Mouse (Mus musculus): ENCODE results near the gene Ifitm1. TPM values are rescaled to one million over a fixed set of nuclear protein-coding genes. Genes with fewer than 3 reads are reported as not detected.

Gene Ifitm1
- polyA plus RNA-seq, 1 experiment from 2014 or later, result 24.0 TPM

DNA sequence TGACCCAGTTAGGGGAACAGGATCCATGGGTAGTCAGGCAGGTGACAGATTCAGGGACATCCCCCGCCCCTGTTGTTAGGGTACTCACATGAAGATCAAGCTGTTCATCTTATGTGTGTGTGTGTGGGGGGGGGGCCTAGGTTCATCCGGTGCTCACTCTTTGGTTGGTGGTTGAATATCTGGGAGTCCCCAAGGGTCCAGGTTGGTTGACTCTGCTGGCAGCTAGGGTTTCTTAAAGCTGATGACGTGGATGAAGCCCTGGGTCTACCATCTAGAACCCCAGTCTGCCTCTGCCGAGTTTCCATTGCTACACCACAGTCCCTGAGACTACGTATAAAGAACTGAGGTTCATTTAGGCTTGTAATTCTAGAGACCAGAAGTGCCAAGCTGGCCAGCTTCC lies 52.0 kb downstream of the Ifitm1 start:
- Histone ChIP-seq H3K9ac (no peak overlapping the region), H3K4me1 (replicated peaks) (peaks cover 10% of the 10 kb centered on the region), H3K27ac (no peak overlapping the region), H3K36me3 (no peaks in the 10 kb centered on the region), H3K27me3 (no peaks in the 10 kb centered on the region), H3K4me2 (no peak overlapping the region), H3K9me3 (replicated peaks) (no peaks in the 10 kb centered on the region), H3K4me3 (replicated peaks) (no peak overlapping the region)
- no peak for DNase-seq
- 83% methylated on average over 5 of the region's 5 CpGs for WGBS (ENCODE audit: insufficient replicate concordance)
- ATAC-seq (ENCODE audit: low read depth), result no peak

Other genes with a start within 250 kb of the Ifitm1 start
- 0.10 TPM in 1 of 2 replicates, not detected in the other for gene Cyp2e1, start 203.5 kb upstream of the Ifitm1 start, polyA plus RNA-seq (2015; fragmentation: Nextera tagmentation; extraction: Ambion mirVana)
- 0.17 and 0.20 TPM in 2 replicates for gene Syce1, start 179.4 kb upstream of the Ifitm1 start, polyA plus RNA-seq (2015; fragmentation: Nextera tagmentation; extraction: Ambion mirVana)
- 0.24 and 0.38 TPM in 2 replicates for gene Zfp941, start 145.0 kb upstream of the Ifitm1 start, polyA plus RNA-seq (2015; fragmentation: Nextera tagmentation; extraction: Ambion mirVana)
- 9.7 and 10.9 TPM in 2 replicates for gene Urah, start 132.2 kb upstream of the Ifitm1 start, polyA plus RNA-seq (2015; fragmentation: Nextera tagmentation; extraction: Ambion mirVana)
- not detected in 2 replicates for gene Scgb1c1, start 121.7 kb upstream of the Ifitm1 start, polyA plus RNA-seq (2015; fragmentation: Nextera tagmentation; extraction: Ambion mirVana)
- not detected in 2 replicates for gene Odf3, start 119.4 kb upstream of the Ifitm1 start, polyA plus RNA-seq (2015; fragmentation: Nextera tagmentation; extraction: Ambion mirVana)
- not detected in 2 replicates for gene Gm45785, start 110.9 kb upstream of the Ifitm1 start, polyA plus RNA-seq (2015; fragmentation: Nextera tagmentation; extraction: Ambion mirVana)
- 25.0 and 25.1 TPM in 2 replicates for gene Ric8a, start 110.3 kb upstream of the Ifitm1 start, polyA plus RNA-seq (2015; fragmentation: Nextera tagmentation; extraction: Ambion mirVana)
- 17.1 and 20.1 TPM in 2 replicates for gene Bet1l, start 109.6 kb upstream of the Ifitm1 start, polyA plus RNA-seq (2015; fragmentation: Nextera tagmentation; extraction: Ambion mirVana)
- gene Psmd13, start 85.3 kb upstream of the Ifitm1 start, polyA plus RNA-seq (2015; fragmentation: Nextera tagmentation; extraction: Ambion mirVana), result 187 and 202 TPM in 2 replicates
- 16.6 and 16.8 TPM in 2 replicates for gene Sirt3, start 84.9 kb upstream of the Ifitm1 start, polyA plus RNA-seq (2015; fragmentation: Nextera tagmentation; extraction: Ambion mirVana)
- gene Cox8b, start 66.8 kb upstream of the Ifitm1 start, polyA plus RNA-seq (2015; fragmentation: Nextera tagmentation; extraction: Ambion mirVana), result 0.33 and 1.3 TPM in 2 replicates
- gene Nlrp6, start 46.3 kb upstream of the Ifitm1 start, polyA plus RNA-seq (2015; fragmentation: Nextera tagmentation; extraction: Ambion mirVana), result 1.6 and 2.4 TPM in 2 replicates
- gene Pgghg, start 25.8 kb upstream of the Ifitm1 start, polyA plus RNA-seq (2015; fragmentation: Nextera tagmentation; extraction: Ambion mirVana), result 5.0 and 5.9 TPM in 2 replicates
- gene Ifitm5, start 16.9 kb upstream of the Ifitm1 start, polyA plus RNA-seq (2015; fragmentation: Nextera tagmentation; extraction: Ambion mirVana), result 0.35 and 0.61 TPM in 2 replicates
- not detected in 2 replicates for gene Gm45717, start 11.3 kb upstream of the Ifitm1 start, polyA plus RNA-seq (2015; fragmentation: Nextera tagmentation; extraction: Ambion mirVana)
- gene Ifitm2, start 11.2 kb upstream of the Ifitm1 start, polyA plus RNA-seq (2015; fragmentation: Nextera tagmentation; extraction: Ambion mirVana), result 309 and 331 TPM in 2 replicates
- gene Ifitm3, start 43.5 kb downstream of the Ifitm1 start, polyA plus RNA-seq (2015; fragmentation: Nextera tagmentation; extraction: Ambion mirVana), result 53.9 and 61.7 TPM in 2 replicates
- gene Ifitm6, start 50.7 kb downstream of the Ifitm1 start, polyA plus RNA-seq (2015; fragmentation: Nextera tagmentation; extraction: Ambion mirVana), result 2.7 and 2.9 TPM in 2 replicates
- not detected in 2 replicates for gene Gm17387, start 61.9 kb downstream of the Ifitm1 start, polyA plus RNA-seq (2015; fragmentation: Nextera tagmentation; extraction: Ambion mirVana)
- 0.75 and 0.81 TPM in 2 replicates for gene B4galnt4, start 93.9 kb downstream of the Ifitm1 start, polyA plus RNA-seq (2015; fragmentation: Nextera tagmentation; extraction: Ambion mirVana)
- gene Pkp3, start 111.0 kb downstream of the Ifitm1 start, polyA plus RNA-seq (2015; fragmentation: Nextera tagmentation; extraction: Ambion mirVana), result 0.70 and 0.71 TPM in 2 replicates
- gene Sigirr, start 133.4 kb downstream of the Ifitm1 start, polyA plus RNA-seq (2015; fragmentation: Nextera tagmentation; extraction: Ambion mirVana), result 16.5 and 16.9 TPM in 2 replicates
- 0.12 and 0.20 TPM in 2 replicates for gene Ano9, start 150.6 kb downstream of the Ifitm1 start, polyA plus RNA-seq (2015; fragmentation: Nextera tagmentation; extraction: Ambion mirVana)
- 138 and 147 TPM in 2 replicates for gene Ptdss2, start 155.2 kb downstream of the Ifitm1 start, polyA plus RNA-seq (2015; fragmentation: Nextera tagmentation; extraction: Ambion mirVana)
- 55.0 and 58.0 TPM in 2 replicates for gene Rnh1, start 205.6 kb downstream of the Ifitm1 start, polyA plus RNA-seq (2015; fragmentation: Nextera tagmentation; extraction: Ambion mirVana)
- 91.5 and 104 TPM in 2 replicates for gene Hras, start 226.8 kb downstream of the Ifitm1 start, polyA plus RNA-seq (2015; fragmentation: Nextera tagmentation; extraction: Ambion mirVana)
- gene Lrrc56, start 226.9 kb downstream of the Ifitm1 start, polyA plus RNA-seq (2015; fragmentation: Nextera tagmentation; extraction: Ambion mirVana), result 12.2 and 15.5 TPM in 2 replicates
- gene Lmntd2, start 246.9 kb downstream of the Ifitm1 start, polyA plus RNA-seq (2015; fragmentation: Nextera tagmentation; extraction: Ambion mirVana), result 0.59 and 0.71 TPM in 2 replicates
- gene Rassf7, start 248.6 kb downstream of the Ifitm1 start, polyA plus RNA-seq (2015; fragmentation: Nextera tagmentation; extraction: Ambion mirVana), result 23.9 and 26.7 TPM in 2 replicates

Measured in liver, embryonic 13.5 days (tissue).